Mouse (Mus musculus): ENCODE measurements around the gene Tnfrsf14.

- no peak for TF ChIP-seq CTCF (IDR thresholded peaks at IDR 0.05; ENCODE audit: extremely low read depth, insufficient read depth, low read length)
- no peak for TF ChIP-seq POLR2A (IDR thresholded peaks at IDR 0.05; ENCODE audit: extremely low read depth, insufficient read depth, low read length)
These were observed 6.1 kb downstream of the Tnfrsf14 start for GRCm38 (mm10) chr4:154922291-154922690.
